Mouse (Mus musculus) layer of hippocampus, postnatal 36 days (tissue): Measurements from ENCODE around the gene Ptprg. TPM values are rescaled to one million over a fixed set of nuclear protein-coding genes. Genes with fewer than 3 reads are reported as not detected.

ENCODE experiments used
- DNase-seq, 2 experiments: peaks; one replicate each; pipeline ENCODE4 v3.0.0; 2022
- total RNA-seq, 2 experiments: library from RNA; stranded (reverse); gene quantifications; 2 replicates each; pipeline ENCODE4 v1.2.3; 2021

The Ptprg gene
- total RNA-seq, 2 experiments from 2014 or later: 106 to 107 TPM

GRCm38 (mm10) chr14:12161738-12162310 lies 608.5 kb downstream of the Ptprg start:
- peak in 1 of 2 experiments; percentile 27 for DNase-seq

- no peak for DNase-seq
Measured at GRCm38 (mm10) chr14:12162331-12162854, 609.1 kb downstream of the Ptprg start.

GRCm38 (mm10) chr14:12163196-12163595 lies 609.9 kb downstream of the Ptprg start:
- no peak for DNase-seq

DNA sequence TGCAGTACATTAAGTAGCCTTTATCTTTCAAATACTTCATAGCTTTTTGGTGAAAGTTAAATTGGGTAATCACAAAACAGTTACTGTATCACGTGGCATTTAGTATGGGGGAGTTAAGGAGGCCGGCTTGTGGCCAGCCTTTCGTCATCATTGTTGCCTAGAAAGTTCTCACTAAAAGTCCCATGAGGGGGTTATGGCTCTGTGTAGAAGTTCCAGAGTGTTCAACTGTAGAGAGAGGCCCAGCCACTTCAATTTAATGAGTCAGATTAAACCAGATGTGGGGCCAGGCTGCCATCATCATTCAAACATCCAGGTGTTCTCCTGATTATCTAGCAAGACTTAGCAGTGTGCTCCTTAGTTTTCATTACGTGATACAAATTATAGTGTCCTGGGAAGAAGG lies 613.9 kb downstream of the Ptprg start:
- no peak for DNase-seq

DNA sequence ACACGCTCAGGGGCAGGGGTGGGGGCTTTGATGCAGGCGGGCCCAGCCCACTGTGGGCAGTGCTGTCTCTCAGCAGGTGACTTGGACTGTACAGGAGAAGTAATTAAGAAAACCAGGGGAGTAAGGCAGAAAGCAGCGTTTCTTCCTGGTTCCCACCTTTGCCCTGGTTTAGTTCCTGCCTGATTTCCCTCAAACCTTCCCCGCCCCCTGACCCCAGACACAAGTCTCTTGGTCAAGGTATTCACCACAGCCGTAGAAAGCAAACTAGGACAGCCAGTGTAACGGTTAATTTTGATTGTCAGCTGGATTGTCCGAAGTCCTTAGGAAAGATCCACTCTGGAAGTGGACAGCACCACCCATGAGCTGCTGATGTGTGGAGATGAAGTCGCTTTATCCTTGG lies 614.3 kb downstream of the Ptprg start:
- no peak for DNase-seq

GRCm38 (mm10) chr14:12177436-12177835 lies 624.1 kb downstream of the Ptprg start:
- peak; percentile 43 to 54 for DNase-seq

DNA sequence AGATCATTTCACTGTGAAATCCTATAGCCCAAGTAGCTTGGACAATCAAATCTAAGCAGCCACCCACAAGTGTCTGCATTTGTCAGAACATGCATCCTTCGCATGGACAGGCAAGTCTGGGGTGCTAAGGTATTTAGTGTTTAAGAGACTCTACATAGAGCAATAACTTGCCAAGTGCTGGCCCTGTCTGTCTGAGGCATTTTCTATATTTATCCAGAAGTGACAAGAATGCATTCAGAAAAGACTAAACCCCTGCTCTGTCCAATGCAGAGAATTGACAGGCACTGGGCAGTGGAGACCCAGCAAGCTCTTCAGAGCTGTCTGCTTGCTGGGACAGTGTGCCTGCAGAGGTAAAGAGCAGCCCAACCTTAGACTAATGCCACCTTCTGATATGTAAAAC lies 625.3 kb downstream of the Ptprg start:
- no peak for DNase-seq

GRCm38 (mm10) chr14:12180116-12180515 lies 626.8 kb downstream of the Ptprg start:
- DNase-seq: no peak

GRCm38 (mm10) chr14:12185040-12185439 lies 631.7 kb downstream of the Ptprg start:
- peak; percentile 34 to 60 for DNase-seq

- DNase-seq: no peak
Measured at GRCm38 (mm10) chr14:12188352-12188751, 635.0 kb downstream of the Ptprg start.

DNA sequence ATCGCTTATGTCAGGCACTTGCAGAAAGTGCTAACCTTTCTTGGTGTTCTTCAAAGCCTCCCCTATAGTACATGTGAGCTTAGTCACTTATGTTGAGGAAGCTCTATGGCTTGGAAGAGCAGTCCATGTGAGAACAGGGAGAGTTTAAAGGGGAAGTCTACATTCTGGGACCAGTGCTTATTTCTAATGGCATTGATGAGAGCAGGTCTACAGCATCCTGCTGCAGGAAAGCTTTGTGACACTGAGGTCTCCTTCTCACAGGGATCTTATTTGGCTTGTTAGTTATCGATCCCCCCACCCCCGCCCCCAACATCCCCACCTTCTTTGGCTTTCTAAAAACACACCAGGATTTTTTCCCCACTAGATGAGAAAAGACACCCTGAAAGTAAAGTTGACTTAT lies 635.9 kb downstream of the Ptprg start:
- DNase-seq: no peak

- DNase-seq: peak in 1 of 2 experiments; percentile 27
Measured at GRCm38 (mm10) chr14:12189717-12190600, 636.6 kb downstream of the Ptprg start.

- DNase-seq: no peak
Measured at GRCm38 (mm10) chr14:12191076-12191475, 637.7 kb downstream of the Ptprg start.

- no peak for DNase-seq
Measured at GRCm38 (mm10) chr14:12198735-12199134, 645.4 kb downstream of the Ptprg start.

DNA sequence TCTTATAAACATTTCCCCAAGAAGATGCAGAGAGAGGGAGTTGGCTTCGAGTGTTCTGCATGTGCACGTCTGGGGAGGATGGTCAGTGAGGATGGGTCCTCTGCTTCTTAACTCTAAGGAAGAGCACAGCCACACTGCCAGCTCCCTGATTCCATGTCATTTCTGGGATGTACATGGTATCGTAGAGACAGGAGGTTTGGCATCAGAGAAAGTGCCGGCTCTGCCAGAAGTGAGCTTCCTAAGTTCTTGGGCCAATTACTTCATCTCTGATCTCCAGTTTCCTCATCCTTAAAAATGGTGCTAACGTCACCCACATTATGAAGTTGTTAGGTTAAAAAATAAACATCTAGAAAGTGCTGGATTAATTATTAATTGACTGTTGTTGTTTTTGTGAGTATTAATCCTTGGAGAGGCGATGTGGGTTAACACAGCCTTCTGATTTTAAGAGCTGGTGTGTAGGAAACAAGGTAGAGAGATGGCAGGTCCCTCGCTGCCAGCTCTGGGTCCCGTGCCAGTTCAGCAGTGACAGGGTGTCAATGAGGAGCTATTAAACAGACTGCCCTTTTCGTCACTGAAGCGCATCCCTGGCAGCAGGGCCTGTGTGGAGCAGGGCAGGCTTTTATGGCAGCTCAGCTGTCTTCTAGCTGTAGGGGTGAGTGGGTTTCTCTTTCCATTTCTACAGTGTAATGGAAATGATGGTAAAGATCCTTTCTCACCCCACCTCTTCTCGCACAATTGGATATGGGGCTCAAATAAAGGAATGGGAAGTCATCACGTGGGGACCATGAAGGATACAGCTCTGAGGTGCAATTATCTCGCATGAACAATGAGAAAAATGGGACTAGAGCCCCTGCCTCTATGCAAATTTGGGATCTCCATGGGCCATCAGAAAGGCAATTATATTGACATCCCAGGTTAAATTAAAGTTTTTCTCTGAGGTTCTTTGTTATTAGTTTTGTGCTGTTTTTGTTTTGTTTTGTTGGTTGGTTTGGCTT lies 646.9 kb downstream of the Ptprg start:
- no peak for DNase-seq

- no peak for DNase-seq
Measured at GRCm38 (mm10) chr14:12202214-12202613, 648.9 kb downstream of the Ptprg start.

DNA sequence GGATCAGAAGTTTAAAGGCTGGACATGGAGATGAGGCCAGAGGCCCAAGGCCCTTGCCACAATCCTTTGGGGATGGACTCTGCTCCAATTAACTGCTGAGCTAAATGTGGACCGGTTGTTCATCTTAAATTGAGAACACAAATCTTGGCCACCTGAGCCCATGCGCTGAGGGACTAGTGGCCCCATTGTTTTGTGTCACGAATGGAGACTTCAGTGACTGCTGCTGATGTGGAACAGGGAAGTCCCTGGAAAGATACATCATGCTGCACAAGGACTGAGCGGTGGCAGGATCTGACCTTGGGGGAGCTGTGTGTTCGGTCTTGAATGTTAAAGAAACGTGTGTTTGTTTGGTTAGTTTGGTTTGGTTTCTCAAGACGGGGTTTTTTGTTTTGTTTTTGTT lies 649.7 kb downstream of the Ptprg start:
- no peak for DNase-seq

GRCm38 (mm10) chr14:12206138-12206537 lies 652.8 kb downstream of the Ptprg start:
- DNase-seq: no peak

DNA sequence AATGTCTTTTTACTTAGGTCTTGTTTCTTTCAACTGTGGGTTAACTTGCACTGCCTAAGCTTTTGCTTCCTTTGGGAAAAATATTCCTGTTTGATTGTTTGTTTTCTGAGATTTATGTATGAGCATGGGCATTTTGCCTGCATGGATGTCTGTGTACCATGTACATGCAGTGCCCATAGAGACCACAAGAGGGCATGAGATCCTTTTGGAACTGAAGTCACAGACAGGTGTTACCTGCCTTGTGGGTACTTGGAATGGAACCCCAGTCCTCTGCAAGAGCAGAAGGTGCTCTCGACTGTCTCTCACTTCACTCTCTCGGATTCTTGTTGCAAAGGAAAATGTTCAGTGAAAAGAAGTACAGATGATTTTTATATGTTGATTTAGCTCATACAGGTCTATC lies 655.2 kb downstream of the Ptprg start:
- no peak for DNase-seq

DNA sequence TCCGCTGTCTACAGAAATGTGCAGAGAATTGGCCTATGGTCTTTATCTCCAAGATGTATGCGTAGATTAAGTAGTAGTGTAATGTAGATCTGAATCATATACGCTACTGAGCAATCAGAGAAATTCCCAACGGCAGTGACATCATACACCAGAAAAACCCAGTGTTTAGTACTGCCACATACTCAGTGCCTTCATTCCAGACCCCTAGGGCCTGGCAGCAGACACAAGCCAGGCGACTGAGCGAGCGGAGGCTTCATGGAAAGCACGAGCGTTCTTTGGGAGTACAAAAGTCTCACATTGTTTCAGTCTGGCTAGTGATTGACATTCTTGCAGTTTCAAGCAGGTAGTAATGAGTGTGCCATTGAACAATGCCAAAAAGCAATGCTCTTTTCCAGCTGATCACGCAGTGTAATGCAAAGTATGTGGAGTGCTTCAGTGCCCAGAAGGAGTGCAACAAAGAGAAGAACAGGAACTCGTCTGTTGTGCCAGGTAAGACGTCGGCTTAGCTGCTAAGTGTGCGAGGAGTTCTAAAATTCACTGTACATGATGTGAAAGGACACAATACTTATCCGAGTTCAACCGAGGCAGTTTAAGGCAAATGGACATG lies 665.3 kb downstream of the Ptprg start:
- DNase-seq: no peak

DNA sequence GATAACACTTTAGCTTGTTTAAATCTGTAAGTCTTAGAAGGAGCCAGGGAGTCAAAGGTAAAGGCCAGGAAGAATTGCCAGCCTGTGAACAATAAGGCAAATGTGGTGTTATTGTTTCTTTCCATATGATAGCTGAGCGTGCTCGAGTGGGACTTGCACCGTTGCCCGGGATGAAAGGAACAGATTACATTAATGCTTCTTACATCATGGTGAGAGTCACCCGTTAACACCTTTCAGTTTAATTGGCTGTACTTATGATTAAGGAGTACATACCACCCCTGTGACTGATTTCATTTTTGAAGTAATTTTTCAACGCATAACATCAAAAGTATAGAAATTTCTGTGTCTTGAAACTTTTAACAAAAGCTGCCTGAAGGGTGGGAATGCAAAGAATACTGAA lies 666.5 kb downstream of the Ptprg start:
- no peak for DNase-seq

DNA sequence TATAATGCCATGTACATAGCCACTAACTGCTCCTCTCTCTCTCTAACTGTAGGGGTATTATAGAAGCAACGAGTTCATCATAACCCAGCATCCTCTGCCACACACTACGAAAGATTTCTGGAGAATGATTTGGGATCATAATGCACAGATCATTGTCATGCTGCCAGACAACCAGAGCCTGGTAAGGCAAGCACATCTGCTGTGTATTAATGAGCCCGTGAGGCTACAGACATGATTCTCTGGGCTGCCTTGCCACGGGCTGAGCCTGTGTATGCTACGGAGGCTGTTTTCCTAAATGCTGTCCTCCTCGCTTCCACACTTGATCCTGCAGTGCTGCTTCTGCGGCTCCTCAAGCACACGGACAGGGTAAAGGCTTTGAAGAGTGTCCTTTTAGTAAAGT lies 667.2 kb downstream of the Ptprg start:
- peak; percentile 12 to 17 for DNase-seq
